Mouse (Mus musculus) limb, embryonic 11.5 days (tissue): ENCODE measurements around the gene Runx2. TPM values are rescaled to one million over a fixed set of nuclear protein-coding genes. Genes with fewer than 3 reads are reported as not detected.

ENCODE experiments used
- ATAC-seq: fragments of 200-750 bp; cut with Nextera tagmentation; 2 replicates; pipeline ENCODE4 v1.8.0; 2017; ENCODE audit warnings: low read depth; ENCODE audit not compliant: insufficient number of reproducible peaks, low FRiP score, low TSS enrichment
- DNase-seq: peaks from one replicate; pipeline ENCODE4 v3.0.0-alpha.2; 2015; ENCODE audit warnings: low spot score
- H3K27ac ChIP-seq: fragments of 300-500 bp; sonication (generic); replicated peaks from 2 replicates; pipeline ENCODE4 v1.5.1; 2014; ENCODE audit warnings: low read depth, mild to moderate bottlenecking, low read length
- H3K27me3 ChIP-seq: fragments of 300-500 bp; sonication (generic); 2 replicates; pipeline ENCODE4 v1.6.1; 2014; ENCODE audit warnings: mild to moderate bottlenecking, low read length, mixed read lengths; ENCODE audit not compliant: control insufficient read depth, insufficient read depth
- H3K36me3 ChIP-seq: fragments of 300-500 bp; sonication (generic); 2 replicates; pipeline ENCODE4 v1.6.1; 2014; ENCODE audit warnings: mild to moderate bottlenecking, low read length, moderate library complexity, mixed read lengths; ENCODE audit not compliant: control insufficient read depth, insufficient read depth
- H3K4me1 ChIP-seq: fragments of 300-500 bp; sonication (generic); 2 replicates; pipeline ENCODE4 v1.6.1; 2014; ENCODE audit warnings: low read length, mixed read lengths; ENCODE audit not compliant: control insufficient read depth, insufficient read depth
- H3K4me2 ChIP-seq: fragments of 300-500 bp; sonication (generic); 2 replicates; pipeline ENCODE4 v1.6.1; 2014; ENCODE audit warnings: low read depth, mild to moderate bottlenecking, moderate library complexity; ENCODE audit not compliant: severe bottlenecking
- H3K4me3 ChIP-seq: fragments of 300-500 bp; sonication (generic); 2 replicates; pipeline ENCODE4 v1.5.1; 2014; ENCODE audit warnings: low read depth, low read length
- H3K9ac ChIP-seq: fragments of 300-500 bp; sonication (generic); 2 replicates; pipeline ENCODE4 v1.6.1; 2014; ENCODE audit warnings: mild to moderate bottlenecking, low read length
- H3K9me3 ChIP-seq: fragments of 300-500 bp; sonication (generic); 2 replicates; pipeline ENCODE4 v1.6.1; 2016; ENCODE audit warnings: low read length; ENCODE audit not compliant: control insufficient read depth
- WGBS: fragments of 180-500 bp; shearing (Covaris S2); extraction: QIAGEN DNeasy Blood & Tissue Kit; methylation state at CpG from one replicate; pipeline ENCODE4 v1.1.7; 2014; 5-methylcytosine and 5-hydroxymethylcytosine counted together
- polyA plus RNA-seq: library from polyadenylated mRNA; unstranded; fragments of >200 nt; fragmentation: Nextera tagmentation; extraction: Ambion mirVana; gene quantifications from 2 replicates; pipeline ENCODE4 v1.2.1, GENCODE M21; 2014

Runx2 gene
- polyA plus RNA-seq, 1 experiment from 2014 or later, result 5.8 TPM

DNA sequence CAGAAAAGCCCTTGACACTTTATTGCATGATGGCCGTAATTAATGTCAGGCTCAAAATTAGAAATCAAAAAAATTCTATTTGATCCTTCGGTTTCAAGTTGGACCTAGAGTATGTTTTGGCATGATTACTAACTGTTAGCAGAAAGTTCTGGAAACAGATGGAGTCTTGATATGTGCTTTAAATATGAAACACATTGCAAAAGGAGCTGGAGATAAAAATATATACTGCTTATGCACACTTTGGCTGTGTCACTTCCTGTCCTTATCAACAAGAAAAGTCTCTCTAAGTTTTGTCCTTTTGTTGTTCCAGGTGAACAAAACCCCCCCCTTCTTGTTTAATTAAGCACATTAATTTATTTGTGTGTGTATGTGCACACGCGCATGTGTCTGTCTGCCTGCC, 183.0 kb downstream of the Runx2 start:
- 88% methylated on average over 4 of the region's 4 CpGs for WGBS
- ATAC-seq, result no peak

DNA sequence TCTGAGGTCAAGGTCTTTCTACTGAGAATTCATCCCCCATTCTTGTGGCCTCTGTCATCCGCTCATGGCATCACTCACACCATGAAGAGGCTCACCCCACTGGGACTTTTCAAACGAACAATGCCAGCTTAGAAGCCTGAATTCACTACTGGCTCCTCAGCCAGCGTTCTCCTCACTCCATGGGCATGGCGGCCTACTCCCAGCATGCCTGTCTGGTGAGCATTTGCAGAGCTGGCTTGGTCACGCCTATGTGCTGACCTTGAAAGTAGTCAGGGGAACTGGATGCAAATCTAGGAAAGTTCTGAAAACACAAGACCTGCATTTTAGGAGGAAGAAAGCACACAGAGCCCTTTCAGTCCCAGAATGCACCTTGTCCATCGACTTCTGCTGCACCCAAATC, 187.3 kb downstream of the Runx2 start:
- no peak for ATAC-seq
- Histone ChIP-seq H3K4me1 (no peaks in the 10 kb centered on the region), H3K27ac (no peak overlapping the region), H3K36me3 (no peaks in the 10 kb centered on the region), H3K9me3 (no peaks in the 10 kb centered on the region), H3K9ac (no peak overlapping the region), H3K4me2 (no peak overlapping the region), H3K27me3 (no peaks in the 10 kb centered on the region), H3K4me3 (no peak overlapping the region)
- no peak for DNase-seq
- WGBS, result 88% methylated on average over 6 of the region's 6 CpGs

More for the DNA sequence above, 183.0 kb downstream of the Runx2 start:
- no peak overlapping the region for H3K4me2 ChIP-seq
- no peaks in the 10 kb centered on the region for H3K27me3 ChIP-seq
- no peak overlapping the region for H3K9ac ChIP-seq
- no peak overlapping the region for H3K4me3 ChIP-seq
- no peaks in the 10 kb centered on the region for H3K36me3 ChIP-seq
- H3K27ac ChIP-seq, result no peak overlapping the region
- no peaks in the 10 kb centered on the region for H3K4me1 ChIP-seq
- DNase-seq, result no peak
- H3K9me3 ChIP-seq, result no peaks in the 10 kb centered on the region

DNA sequence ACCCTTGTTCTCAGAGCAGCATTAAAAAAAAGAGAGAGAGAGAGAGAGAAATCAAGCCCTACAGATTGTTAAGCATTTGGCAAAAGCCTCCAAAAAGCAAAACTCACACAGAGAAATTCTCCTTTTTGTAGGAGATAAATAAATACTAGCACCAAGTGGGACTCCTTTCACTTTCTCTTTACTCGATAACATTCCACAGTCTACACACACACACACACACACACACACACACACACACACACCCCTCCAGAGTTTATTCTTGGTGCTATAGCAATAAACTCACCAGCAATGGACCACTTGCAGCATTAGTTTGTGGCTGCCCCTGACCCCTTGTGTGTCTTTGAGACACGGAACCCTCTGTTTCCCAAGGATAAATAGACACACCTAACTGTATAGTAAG, 190.9 kb downstream of the Runx2 start:
- no peak for DNase-seq
- H3K36me3 ChIP-seq, result no peaks in the 10 kb centered on the region
- no peak overlapping the region for H3K4me3 ChIP-seq
- WGBS, result 93% methylated on average over 2 of the region's 2 CpGs
- no peaks in the 10 kb centered on the region for H3K9me3 ChIP-seq
- H3K27me3 ChIP-seq, result no peaks in the 10 kb centered on the region
- H3K4me2 ChIP-seq, result no peak overlapping the region
- no peak for ATAC-seq
- H3K4me1 ChIP-seq, result 0 out of 2 replicates have a peak, but pooled peaks cover 2% of the 10 kb centered on the region
- H3K27ac ChIP-seq, result no peak overlapping the region
- H3K9ac ChIP-seq, result no peak overlapping the region

DNA sequence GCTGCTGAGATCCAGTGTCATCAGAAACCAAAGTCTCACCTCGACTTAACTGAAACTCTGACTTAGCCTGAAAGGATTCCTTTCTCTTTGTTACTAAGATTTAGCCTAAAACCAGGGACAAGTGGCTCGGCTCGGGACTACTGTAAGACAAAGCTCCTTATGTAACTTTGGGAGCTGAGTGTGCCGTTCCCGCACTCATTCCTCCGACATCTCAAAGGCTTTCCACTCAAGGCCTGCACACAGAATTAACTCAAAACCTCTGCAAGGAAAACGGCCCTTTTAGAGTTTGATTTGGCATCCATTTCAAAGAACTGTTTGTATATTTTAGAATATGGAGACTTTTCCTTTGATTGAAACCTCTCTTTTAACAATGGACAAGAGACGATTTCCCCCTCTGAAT, 191.3 kb downstream of the Runx2 start:
- Histone ChIP-seq H3K4me2 (no peak overlapping the region), H3K9ac (no peak overlapping the region), H3K4me1 (0 out of 2 replicates have a peak, but pooled peaks cover 2% of the 10 kb centered on the region), H3K27me3 (no peaks in the 10 kb centered on the region), H3K4me3 (no peak overlapping the region), H3K27ac (no peak overlapping the region), H3K9me3 (no peaks in the 10 kb centered on the region), H3K36me3 (no peaks in the 10 kb centered on the region)
- ATAC-seq (no peak), DNase-seq (no peak)
- WGBS, result 78% methylated on average over 8 of the region's 8 CpGs

GRCm38 (mm10) chr17:44620456-44620855, 194.1 kb downstream of the Runx2 start:
- Histone ChIP-seq H3K4me1 (peaks cover 7% of the 10 kb centered on the region; the same call in 1 of the 2 replicates), H3K4me3 (no peak overlapping the region), H3K27ac (no peak overlapping the region), H3K9me3 (no peaks in the 10 kb centered on the region), H3K4me2 (no peak overlapping the region), H3K27me3 (no peaks in the 10 kb centered on the region), H3K36me3 (no peaks in the 10 kb centered on the region), H3K9ac (no peak overlapping the region)
- ATAC-seq (no peak), DNase-seq (no peak)
- WGBS, result 87% methylated on average over 2 of the region's 2 CpGs

DNA sequence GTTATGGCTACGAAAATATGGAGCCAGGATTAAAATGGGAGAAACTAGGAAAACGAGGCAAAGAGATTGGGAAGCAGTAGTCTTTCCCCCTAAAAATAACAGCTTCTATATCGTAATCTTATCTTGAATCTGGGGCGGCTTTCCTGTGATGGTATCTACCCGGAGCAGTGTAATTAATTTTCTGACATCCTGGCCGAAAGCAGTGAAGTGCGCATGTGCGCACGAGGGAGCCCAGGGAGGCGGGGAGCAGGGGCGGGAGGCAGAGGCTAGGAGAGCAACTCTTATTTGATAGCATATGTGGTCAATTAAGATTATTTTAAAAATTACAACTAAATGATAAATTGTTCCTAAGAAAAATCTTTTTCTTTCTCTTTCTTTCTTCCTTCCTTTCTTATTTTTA, 195.9 kb downstream of the Runx2 start:
- no peak overlapping the region for H3K9ac ChIP-seq
- H3K27me3 ChIP-seq, result no peaks in the 10 kb centered on the region
- peaks cover 11% of the 10 kb centered on the region for H3K4me1 ChIP-seq
- WGBS, result 16% methylated on average over 11 of the region's 11 CpGs
- H3K9me3 ChIP-seq, result no peaks in the 10 kb centered on the region
- H3K36me3 ChIP-seq, result no peaks in the 10 kb centered on the region
- no peak overlapping the region for H3K27ac ChIP-seq
- DNase-seq, result peak; percentile 63
- peak overlapping the region; percentile 29; the same call in 1 of the 2 replicates for H3K4me2 ChIP-seq
- ATAC-seq, result no peak
- no peak overlapping the region for H3K4me3 ChIP-seq

DNA sequence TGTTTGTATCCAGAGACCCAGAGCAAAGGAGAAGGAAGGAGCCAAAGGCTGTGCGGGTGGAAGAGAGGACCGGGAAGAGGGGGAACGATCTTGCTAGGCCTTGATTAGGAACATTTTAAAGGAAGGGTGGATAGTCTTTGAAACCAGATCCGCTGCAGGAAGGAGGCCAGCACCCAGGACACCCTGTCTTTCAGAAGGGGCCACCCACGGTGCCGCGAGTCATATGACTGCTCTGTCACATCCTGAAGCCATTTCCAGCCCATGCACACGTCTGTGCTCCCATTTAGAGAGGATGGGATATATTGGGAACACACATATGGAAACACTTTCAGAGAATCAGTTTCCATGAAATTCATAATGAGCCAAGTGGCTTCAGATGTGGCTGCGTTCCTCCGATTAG, 196.4 kb downstream of the Runx2 start:
- peak; percentile 66 for DNase-seq
- Histone ChIP-seq H3K27ac (no peak overlapping the region), H3K4me2 (peak overlapping the region; percentile 29; the same call in 1 of the 2 replicates), H3K4me3 (no peak overlapping the region), H3K9me3 (no peaks in the 10 kb centered on the region), H3K27me3 (no peaks in the 10 kb centered on the region), H3K9ac (no peak overlapping the region), H3K4me1 (peaks cover 15% of the 10 kb centered on the region), H3K36me3 (no peaks in the 10 kb centered on the region)
- WGBS, result 7% methylated on average over 10 of the region's 10 CpGs
- ATAC-seq, result peak; percentile 67; the same call in 1 of the 2 replicates

GRCm38 (mm10) chr17:44617741-44618140, 196.9 kb downstream of the Runx2 start:
- 52% methylated on average over 2 of the region's 2 CpGs for WGBS
- Histone ChIP-seq H3K4me1 (peaks cover 19% of the 10 kb centered on the region), H3K4me3 (no peak overlapping the region), H3K27ac (no peak overlapping the region), H3K9ac (no peak overlapping the region), H3K9me3 (no peaks in the 10 kb centered on the region), H3K36me3 (no peaks in the 10 kb centered on the region), H3K4me2 (no peak overlapping the region), H3K27me3 (no peaks in the 10 kb centered on the region)
- no peak for DNase-seq
- ATAC-seq, result no peak
